Mouse (Mus musculus) cerebellum, postnatal 25 days (tissue): ENCODE data around the gene Slc29a4.

Experiments
- DNase-seq, 2 experiments: peaks; one replicate each; pipeline ENCODE4 v3.0.0; 2021; ENCODE audit warnings: mixed read lengths in 2 of 2

The Slc29a4 gene

DNA sequence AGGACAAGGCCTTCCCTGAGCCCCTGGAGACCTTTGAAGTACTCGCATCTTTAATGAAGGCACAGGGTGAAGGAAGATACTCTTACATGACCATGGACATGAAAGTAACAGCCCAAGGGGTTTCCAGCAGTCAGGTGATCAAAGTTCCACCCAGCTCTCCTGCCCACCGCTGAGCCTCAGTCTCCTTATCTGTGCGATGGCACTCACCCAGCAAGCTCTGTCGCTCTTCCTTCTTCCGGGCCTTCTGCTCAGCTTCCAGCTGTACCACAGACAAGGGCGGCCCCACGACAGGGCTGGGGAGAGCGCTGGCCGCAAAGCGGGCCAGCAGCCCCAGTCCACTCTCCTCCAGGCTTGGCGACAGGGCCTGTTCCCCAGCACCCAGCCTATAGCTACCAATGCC, 57.9 kb downstream of the Slc29a4 start:
- DNase-seq = no peak

DNA sequence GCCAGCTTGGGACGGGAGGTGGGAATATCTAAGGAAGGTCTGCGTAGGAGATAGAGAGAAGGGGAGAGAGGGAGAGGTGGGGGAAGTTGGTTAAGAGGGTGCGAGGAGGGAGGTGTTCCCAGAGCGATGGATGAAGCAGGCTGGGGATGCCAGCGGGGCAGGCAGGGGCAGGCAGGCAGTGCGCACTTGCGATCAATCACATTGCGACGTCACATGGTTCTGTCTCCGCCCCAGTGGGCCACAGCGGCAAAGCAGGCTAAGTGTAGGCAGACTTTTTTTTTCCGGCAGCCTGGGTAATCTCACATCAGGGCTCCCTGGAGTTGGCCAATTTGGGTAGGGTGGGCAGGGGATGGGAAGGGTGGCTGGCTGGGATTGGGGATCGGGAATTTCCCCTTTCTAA, 59.9 kb downstream of the Slc29a4 start:
- no peak for DNase-seq

DNA sequence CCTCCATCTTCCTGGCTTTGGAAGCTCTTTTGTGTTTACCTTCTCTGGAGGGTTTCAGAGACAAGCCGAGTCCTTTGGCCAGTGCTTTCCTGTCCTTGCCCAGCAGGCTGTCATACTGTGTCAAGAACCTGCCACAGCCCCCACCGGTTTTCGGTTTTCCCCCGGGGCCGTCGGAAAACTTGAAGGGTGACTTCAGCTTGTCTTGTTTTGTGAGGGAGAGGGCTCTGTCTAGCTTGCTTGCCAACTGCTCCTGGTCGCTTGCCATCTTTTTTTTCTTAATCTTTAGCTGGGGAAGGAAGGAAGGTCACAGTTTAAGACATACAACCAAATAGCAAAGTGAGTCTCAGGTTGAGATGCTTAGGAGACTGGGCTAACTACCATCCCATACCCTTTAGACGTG, 67.5 kb downstream of the Slc29a4 start:
- DNase-seq = no peak

DNA sequence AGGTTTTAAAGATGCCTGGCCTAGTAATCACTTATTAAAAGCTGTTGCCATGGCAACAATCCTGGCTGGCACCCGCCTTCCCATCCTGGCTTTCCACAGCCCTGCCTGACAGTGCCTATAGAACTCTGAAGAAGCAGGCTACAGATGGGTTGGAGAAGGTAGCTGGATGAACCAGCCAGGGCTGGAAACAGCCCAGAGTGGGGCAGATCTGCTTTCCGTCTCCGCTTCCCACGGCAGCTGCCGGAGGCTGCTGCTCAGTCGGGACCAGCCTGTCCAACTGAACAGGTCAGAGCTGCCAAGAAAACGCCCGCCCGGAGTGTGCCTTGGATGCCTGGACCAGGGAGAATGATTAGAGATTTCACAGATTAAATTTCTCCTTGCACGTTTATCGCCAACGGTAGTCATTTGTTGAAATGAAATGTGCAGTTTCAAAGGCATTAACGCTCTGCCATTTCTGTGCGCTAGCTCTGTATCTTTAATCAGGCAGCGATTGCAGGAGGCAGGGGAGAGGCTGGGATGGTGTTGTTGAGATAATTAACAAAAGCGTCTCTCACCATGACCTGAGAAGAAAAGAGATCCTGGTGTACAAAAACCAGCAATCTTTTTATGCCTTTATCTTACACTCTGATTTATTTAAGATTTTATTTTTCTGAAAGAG, 69.1 kb downstream of the Slc29a4 start:
- DNase-seq = peak; percentile 80 to 85

DNA sequence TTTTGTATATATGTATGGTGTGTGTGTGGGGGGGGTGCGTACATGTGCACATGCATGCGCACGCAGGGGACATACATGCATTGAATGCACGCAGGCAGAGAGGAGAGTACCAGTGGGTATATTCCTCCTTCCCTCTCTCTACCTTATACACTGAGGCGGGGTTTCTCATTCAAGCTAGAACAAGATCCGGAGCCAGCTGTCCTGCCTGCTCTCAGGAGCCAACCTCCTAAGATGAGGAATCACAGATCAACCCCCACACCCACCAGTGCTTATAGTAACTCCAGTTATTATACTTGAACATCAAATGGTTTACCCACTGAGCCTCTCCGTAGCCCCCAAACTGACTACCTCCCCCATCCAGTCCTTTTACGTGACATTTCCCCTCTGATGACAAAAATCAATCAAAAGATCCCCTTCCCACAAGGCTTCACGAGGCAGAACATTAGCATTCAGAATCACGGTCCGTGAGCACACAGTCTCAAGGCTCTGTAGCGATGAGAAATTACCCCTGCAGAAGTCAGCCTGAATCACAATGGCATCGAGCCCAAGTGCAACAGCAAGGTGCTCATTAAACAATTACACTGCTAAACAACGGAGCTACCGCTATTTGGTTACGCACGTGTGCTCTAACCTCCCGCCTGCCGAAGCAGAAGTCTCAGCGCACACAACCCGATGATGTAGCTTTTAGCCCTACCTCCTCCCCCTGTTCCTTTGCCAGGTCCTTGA, 69.9 kb downstream of the Slc29a4 start:
- peak in 1 of 2 experiments; percentile 36 for DNase-seq

DNA sequence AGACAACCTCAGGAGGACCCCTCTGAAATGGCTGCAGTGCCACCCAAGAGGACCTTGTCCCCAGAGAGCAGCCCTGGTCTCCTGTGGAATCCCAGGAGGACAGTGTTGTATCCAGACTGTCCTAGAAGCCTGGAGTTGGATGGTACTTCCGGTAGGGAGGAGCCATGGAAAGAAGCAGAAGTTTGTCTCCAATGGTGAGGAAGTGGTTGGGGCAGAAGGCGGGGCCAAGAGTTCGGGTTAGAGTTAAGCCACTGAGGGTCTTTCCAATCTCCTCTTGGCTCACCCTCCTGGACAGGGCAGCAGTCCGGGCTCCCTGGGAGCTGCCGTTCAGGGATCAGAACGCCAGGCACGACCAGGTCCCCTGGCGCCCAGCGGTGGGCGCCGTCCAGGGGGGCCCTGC, 72.0 kb downstream of the Slc29a4 start:
- DNase-seq = no peak

DNA sequence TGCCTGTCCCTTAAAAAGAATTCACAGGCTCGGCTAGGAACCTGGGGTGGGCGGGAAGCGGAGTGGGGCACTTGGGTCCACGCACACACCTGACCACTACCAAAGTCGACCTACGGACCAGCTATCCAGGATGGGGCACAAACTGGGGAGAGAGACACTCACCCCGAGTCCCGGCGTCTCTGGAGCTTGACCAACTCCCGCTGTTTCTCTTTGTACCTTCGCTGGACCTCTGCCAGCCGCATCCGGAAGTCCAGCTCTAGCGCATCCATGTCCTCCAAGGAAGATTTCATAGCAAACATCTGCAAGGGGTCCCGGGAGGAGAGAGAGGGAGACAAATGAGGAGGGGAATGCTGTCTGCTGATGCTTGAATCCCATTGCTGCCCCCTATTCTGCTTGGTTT, 72.6 kb downstream of the Slc29a4 start:
- no peak for DNase-seq

DNA sequence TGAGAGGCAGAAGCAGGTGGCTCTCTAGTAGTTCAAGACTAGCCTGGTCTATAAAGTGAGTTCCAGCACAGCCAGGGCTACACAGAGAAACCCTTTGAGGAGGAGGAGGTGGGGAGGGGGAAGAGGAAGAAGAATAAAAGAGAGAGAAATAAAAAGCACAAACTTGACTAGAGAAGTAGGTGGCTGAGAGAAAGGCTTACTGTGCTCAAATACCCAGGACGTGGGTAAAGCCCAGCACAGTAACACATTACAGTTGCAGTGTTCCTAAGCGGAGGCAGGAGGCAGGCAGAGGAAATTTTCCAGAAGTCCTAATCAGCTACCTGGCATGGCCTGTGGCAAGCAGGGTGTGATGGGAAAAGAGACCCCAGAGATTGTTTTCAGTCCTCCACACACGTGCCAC, 74.4 kb downstream of the Slc29a4 start:
- DNase-seq = no peak

DNA sequence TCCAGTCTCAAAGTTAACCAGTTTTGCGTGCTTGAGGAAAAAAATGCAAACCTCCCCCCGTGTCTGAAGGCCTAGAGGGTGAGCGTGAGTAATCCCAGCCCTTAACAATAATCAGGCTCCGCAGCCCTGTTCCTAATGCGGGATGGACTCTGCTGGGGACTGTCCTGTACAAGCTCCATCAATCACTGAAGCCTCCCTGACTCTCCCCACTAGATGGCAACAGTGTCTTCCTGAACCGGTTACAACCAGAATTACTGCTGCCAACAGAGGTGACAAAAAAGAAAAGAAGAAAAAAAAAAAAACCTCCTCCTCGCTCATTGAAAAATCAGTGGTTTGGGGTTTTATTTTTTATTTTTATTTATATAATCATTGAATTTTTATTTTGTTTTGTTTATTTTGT, 75.6 kb downstream of the Slc29a4 start:
- DNase-seq = peak; percentile 76 to 87

DNA sequence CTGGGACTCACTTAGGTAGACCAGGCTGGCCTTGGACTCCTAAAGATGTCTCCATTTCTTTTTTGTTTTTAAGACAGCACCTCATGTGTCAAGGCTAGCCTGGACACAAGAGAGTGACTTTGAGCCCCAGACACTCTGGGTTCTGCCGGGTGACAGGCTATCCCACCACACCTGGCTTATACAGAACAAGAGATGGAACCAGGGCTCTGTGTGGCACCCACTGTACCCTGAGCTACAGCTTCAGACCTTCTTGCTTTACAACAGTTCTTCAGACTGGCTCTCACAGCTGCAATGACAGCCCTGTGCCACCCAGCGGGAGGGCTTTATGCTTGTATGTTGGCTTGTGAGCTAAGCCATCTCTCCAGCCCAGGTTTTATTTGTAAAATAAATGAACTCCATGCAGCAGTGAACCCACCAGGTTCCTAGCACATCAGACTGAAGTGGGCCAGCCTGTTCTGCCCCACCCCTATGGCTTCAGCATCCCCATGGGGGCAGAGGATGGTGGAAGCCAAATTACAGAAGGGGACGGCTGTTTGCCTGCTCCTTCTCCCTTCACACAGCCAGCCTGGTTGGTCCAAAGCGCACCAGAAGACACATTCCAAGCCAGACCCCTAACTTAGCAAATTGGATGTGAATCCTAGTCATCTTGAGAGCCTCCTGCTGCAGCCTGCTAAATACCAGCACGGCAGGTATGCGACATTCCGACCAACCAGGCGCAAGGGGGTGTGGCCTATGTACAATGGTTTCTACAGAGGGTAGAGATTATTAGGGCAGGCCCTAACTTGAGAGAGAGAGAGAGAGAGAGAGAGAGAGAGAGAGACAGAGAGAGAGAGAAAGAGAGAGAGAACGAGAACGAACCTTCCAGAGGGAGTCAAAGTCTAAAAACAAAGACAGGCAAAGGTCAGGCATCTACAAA, 76.3 kb downstream of the Slc29a4 start:
- DNase-seq = no peak

DNA sequence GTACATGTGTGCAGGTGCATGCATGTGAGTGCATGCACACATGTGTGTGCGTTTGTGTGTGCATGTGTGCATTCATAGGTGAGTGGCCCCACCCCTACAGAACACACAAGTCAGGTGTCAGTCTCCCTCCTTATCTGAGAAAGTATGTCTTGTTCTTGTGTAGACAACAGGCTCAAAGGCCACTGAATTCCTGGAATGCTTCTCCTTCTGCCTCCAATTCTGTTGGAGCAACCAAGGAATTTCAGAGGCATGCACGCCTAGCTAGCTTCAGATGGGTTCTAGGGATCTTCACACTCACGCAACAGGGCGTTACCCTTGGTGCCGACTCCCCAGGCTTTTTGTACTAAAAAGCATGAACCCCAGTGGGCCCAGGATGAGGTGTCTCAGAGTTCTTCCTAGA, 77.3 kb downstream of the Slc29a4 start:
- DNase-seq = no peak

DNA sequence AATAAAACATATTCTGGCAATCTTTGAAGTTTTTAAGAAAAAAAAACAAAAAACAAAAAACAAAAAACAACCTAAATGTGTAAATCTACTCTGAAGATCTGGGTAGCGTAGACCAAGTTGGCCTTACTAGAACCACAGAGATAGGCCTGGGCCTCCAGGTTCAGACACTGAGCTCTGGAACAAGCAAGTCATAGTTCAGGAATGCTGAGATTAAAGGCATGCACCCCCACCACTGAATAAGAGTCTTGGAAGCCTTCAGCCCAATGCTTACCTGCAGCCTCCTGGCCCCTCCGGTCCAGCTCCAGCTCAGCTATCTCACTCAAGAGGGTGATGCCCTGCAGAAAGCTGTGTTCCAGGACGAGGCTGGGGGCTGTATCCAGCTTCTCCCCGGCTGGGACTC, 78.7 kb downstream of the Slc29a4 start:
- no peak for DNase-seq

DNA sequence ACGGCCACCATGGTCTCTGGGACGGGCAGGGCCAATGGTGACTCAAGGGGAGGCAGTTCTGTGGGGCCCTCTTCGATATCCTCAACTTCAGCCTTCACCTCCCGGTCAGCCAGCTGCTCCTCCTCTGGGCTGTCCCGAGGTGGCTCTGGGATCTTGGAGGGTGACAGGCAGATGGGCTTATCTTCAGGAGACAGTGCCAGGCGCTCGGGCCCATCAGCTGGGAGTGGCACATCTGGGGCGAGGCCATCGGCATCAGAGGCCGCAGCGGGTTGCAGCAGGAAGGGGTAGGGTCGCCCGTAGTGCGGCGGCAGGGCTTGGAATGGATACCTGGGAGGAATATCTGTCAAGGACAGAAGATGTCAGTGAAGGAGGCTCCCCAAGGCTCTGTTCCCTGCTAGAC, 79.7 kb downstream of the Slc29a4 start:
- no peak for DNase-seq
